Mouse (Mus musculus): ENCODE results near the gene Bicd2. TPM values are rescaled to one million over a fixed set of nuclear protein-coding genes. Genes with fewer than 3 reads are reported as not detected.

Gene Bicd2
- total RNA-seq, 2 experiments from 2014 or later = 21.5 to 25.5 TPM

GRCm38 (mm10) chr13:49402628-49403027 lies 61.2 kb downstream of the Bicd2 start:
- no peak for DNase-seq

- no peak for DNase-seq
These were observed 66.4 kb downstream of the Bicd2 start for GRCm38 (mm10) chr13:49407795-49408194.

- DNase-seq = peak; percentile 96
These were observed 79.6 kb downstream of the Bicd2 start, which contains the start of gene Ippk for GRCm38 (mm10) chr13:49420754-49421605. Ippk (plus strand) TSS chr13:49421249.

GRCm38 (mm10) chr13:49421606-49421917 lies 80.2 kb downstream of the Bicd2 start:
- peak; percentile 38 for DNase-seq

- DNase-seq = no peak
These were observed 80.6 kb downstream of the Bicd2 start for GRCm38 (mm10) chr13:49421959-49422358.

DNA sequence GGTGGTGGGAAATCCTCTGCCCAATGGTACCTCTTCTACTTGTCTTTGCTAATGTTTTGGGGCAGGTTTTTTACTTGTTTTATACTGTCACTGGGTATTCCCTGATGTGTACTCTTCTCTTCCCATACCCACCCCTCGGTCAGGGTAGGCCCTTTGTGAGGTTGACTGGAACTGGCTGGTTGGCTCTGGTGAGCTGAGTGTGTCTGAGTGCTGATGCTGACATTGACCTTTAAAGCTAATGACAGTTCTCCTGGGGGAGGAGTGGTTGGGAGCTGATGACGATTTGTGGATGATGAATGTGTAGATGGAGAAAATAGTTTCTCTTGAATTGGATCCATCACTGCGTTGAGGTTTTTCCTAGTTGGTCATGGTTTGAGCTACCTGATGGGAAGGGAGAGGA lies 85.4 kb downstream of the Bicd2 start:
- DNase-seq = no peak

- DNase-seq = no peak
These were observed 86.8 kb downstream of the Bicd2 start for GRCm38 (mm10) chr13:49428042-49428675.

DNA sequence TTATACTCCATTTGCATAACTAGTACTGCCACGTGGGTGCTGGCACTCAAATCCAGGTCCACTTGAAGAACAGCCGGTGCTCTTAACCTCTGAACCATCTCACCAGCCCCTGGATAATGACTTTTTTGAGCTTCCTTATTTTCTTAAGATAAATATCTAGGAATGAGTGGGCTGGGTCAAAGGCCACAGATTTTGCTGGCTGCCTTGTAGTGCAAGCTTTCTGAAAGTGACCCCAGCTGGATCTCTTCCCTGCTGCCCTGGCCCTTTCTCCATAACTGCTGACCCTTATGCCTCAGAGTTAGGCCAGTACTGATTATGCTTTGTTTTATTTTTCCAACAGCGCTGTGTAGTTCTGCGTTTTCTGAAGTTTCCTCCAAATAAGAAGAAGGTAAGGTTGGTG lies 89.1 kb downstream of the Bicd2 start:
- no peak for DNase-seq

DNA sequence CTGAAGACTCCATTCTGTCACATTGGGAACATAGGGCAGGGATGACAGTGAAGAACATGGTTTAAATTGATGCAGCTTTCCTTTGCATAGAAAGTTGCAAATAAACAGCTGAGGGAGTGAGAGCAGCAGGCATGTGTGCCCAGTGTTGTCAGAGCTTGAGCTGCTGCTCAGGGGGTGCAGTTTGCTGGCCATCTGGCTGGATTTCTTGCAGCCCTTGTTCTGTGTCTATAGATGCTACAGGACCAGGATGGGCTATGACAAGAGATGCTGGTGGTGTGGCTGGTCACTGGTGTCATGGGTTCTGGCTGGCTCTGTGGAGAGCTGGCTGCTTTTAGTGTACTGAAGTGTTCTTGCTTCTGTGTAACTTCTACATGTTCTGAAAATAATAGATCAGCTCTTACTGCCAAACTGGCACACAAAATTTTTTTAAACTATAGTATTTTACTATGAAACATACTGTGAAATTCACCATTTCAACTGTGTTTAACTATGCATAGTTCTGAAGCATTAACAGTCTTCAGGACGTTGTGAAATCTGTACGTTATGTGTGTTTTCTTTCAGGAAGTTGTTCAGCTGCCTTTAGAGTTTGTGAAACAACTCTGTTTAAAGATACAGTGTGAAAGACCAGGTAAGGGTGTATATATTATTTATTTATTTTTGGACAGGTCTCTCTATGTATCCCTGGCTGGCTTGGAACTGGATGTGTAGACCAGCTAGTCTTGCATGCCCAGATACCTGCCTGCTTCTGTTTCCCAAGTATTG lies 92.1 kb downstream of the Bicd2 start:
- DNase-seq = no peak

- no peak for DNase-seq
These were observed 94.4 kb downstream of the Bicd2 start for GRCm38 (mm10) chr13:49435745-49436144.

DNA sequence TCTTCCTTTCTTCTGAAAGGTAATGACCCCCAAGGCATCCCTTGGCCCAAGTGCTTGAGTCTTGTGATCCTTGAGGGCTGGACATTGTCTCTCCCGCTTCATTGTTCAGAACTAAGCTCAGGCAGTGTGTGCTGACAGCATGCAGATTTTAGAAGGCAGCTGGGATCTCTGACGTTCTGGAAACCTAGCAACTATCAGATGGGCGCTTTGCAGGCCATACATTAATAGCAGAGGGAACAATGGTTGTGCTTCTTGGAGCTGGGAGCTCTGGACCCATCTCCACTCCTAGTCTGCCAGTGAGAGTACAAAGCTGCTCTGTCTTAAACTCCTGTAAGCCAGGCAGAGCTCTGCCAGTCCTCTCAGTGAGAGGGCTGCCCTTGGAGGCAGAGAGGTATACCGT lies 94.8 kb downstream of the Bicd2 start:
- no peak for DNase-seq

Other genes with a start within 250 kb of the Bicd2 start
- 10 to 100 TPM; 55.7 to 60.7 TPM for gene Wnk2, start 193.6 kb upstream of the Bicd2 start, total RNA-seq (2021)
- 10 to 100 TPM; 15.0 to 16.2 TPM for gene Ninj1, start 154.1 kb upstream of the Bicd2 start, total RNA-seq (2021)
- gene Card19, start 125.5 kb upstream of the Bicd2 start, total RNA-seq (2021) = 10 to 100 TPM; 49.9 to 62.0 TPM
- gene Susd3, start 92.9 kb upstream of the Bicd2 start, total RNA-seq (2021) = 1 to 10 TPM in 1 of 2 experiments, under 1 TPM in 1; 0.47 to 1.0 TPM
- 1 to 10 TPM in 1 of 2 experiments, under 1 TPM in 1; 0.66 to 1.9 TPM for gene Fgd3, start 21.3 kb upstream of the Bicd2 start, total RNA-seq (2021)
- gene Ippk, start 79.7 kb downstream of the Bicd2 start, total RNA-seq (2021) = 1 to 10 TPM; 5.7 to 6.3 TPM
- gene Tes3-ps, start 151.7 kb downstream of the Bicd2 start, total RNA-seq (2021) = 1 to 10 TPM; 1.4 to 1.5 TPM
- 10 to 100 TPM; 17.8 TPM for gene Ecm2, start 163.2 kb downstream of the Bicd2 start, total RNA-seq (2021)
- 10 to 100 TPM; 70.9 to 90.6 TPM for gene Aspn, start 202.9 kb downstream of the Bicd2 start, total RNA-seq (2021)
- 1 to 10 TPM; 2.8 to 4.1 TPM for gene Omd, start 240.9 kb downstream of the Bicd2 start, total RNA-seq (2021)

All from gastrocnemius, postnatal 10 days (tissue).